8 mouse cellular contexts compared by ENCODE assay signal in genomic region chr11:70688372-70688771, GRCm38 (mm10). TPM values are rescaled to one million over a fixed set of nuclear protein-coding genes. Genes with fewer than 3 reads are reported as not detected.
DNase-seq lines count a peak whose midpoint lies in the region; ATAC-seq and TF ChIP-seq lines count a peak whose summit lies in the region.

No protein-coding gene starts in this region.

- H3K4me2 ChIP-seq in CH12.LX (ENCODE audit: insufficient read depth, low read depth, poor library complexity, severe bottlenecking) = peak overlapping the region; percentile 73
- H3K4me2 ChIP-seq in forebrain, embryonic 14.5 days (ENCODE audit: low read length) = peak overlapping the region; percentile 60
- H3K4me2 ChIP-seq in liver, embryonic 14.5 days (ENCODE audit: low read depth) = peak overlapping the region; percentile 83

- dilution Hi-C loops in CH12.LX (cut with MboI; ENCODE audit: extremely low pct_ligation_motif_present, extremely low pct_unique_long_range_greater_than_20kb, low sequenced_read_pairs) = no loop called here

- no peaks in the 10 kb centered on the region for H3K79me2 ChIP-seq in CH12.LX (replicated peaks; ENCODE audit: control insufficient read depth, extremely low read depth, insufficient read depth, poor library complexity, severe bottlenecking)

- no peak for DNase-seq in CH12.LX (ENCODE audit: extremely low read depth)
- peak; percentile 7 for DNase-seq in forebrain, embryonic 14.5 days (ENCODE audit: low spot score)
- DNase-seq in liver, embryonic 14.5 days (ENCODE audit: low read depth in 3 of 3, low spot score in 3 of 3) = no peak
- no peak for DNase-seq in yolk sac, embryonic 10.5 days (ENCODE audit: low spot score)
- no peak for DNase-seq in urinary bladder, postnatal 25 days (ENCODE audit: low spot score)
- no peak for DNase-seq in spleen, adult 18-20 months

- H3K36me3 ChIP-seq in erythroblast, embryonic 14.5 days (ENCODE audit: control insufficient read depth) = peaks cover 9% of the 10 kb centered on the region
- H3K36me3 ChIP-seq in CH12.LX (replicated peaks in 1 of 2; ENCODE audit: control insufficient read depth in 1 of 2, insufficient read depth in 1 of 2, low read length in 1 of 2) = peaks cover 11 to 28% of the 10 kb centered on the region in 2 experiments
- H3K36me3 ChIP-seq in forebrain, embryonic 14.5 days (ENCODE audit: control insufficient read depth, insufficient read depth, low read length) = peaks cover 22% of the 10 kb centered on the region
- no peaks in the 10 kb centered on the region for H3K36me3 ChIP-seq in liver, embryonic 14.5 days (replicated peaks; ENCODE audit: control insufficient read depth, insufficient read depth, low read depth)

- TF ChIP-seq EP300 in CH12.LX (IDR thresholded peaks at IDR 0.05; ENCODE audit: low read length) = no peak
- no peak for TF ChIP-seq EP300 in liver, embryonic 14.5 days (IDR thresholded peaks at IDR 0.05; ENCODE audit: low read depth)

- H3K9ac ChIP-seq in CH12.LX (ENCODE audit: insufficient read depth, low read depth) = peak overlapping the region; percentile 79
- peak overlapping the region; percentile 84 for H3K9ac ChIP-seq in forebrain, embryonic 14.5 days (ENCODE audit: low read length)
- H3K9ac ChIP-seq in liver, embryonic 14.5 days (replicated peaks) = peak overlapping the region; percentile 69

- H3K4me1 ChIP-seq in erythroblast, embryonic 14.5 days (ENCODE audit: control insufficient read depth) = peaks cover 20% of the 10 kb centered on the region
- H3K4me1 ChIP-seq in CH12.LX (ENCODE audit: control insufficient read depth in 1 of 2, insufficient read depth in 2 of 2) = peaks cover 0 to 49% of the 10 kb centered on the region in 2 experiments; a peak in 3 of 4 replicates
- peaks cover 10% of the 10 kb centered on the region for H3K4me1 ChIP-seq in forebrain, embryonic 14.5 days (ENCODE audit: control insufficient read depth, insufficient read depth, low read length)
- peaks cover 0 to 9% of the 10 kb centered on the region in 2 experiments; a peak in 3 of 4 replicates for H3K4me1 ChIP-seq in liver, embryonic 14.5 days (replicated peaks; ENCODE audit: control insufficient read depth in 2 of 2, insufficient read depth in 2 of 2, low read length in 1 of 2)

- peak overlapping the region; percentile 76 for H3K4me3 ChIP-seq in erythroblast, embryonic 14.5 days (replicated peaks)
- peak overlapping the region; percentile 71 to 81 (median 76) for H3K4me3 ChIP-seq in CH12.LX (replicated peaks in 1 of 3; ENCODE audit: low read depth in 2 of 3, low read length in 2 of 3, poor library complexity in 1 of 3)
- H3K4me3 ChIP-seq in forebrain, embryonic 14.5 days (ENCODE audit: low read depth, low read length) = peak overlapping the region; percentile 84
- peak overlapping the region; percentile 75 to 84 for H3K4me3 ChIP-seq in liver, embryonic 14.5 days (ENCODE audit: insufficient read depth in 1 of 2, low read depth in 2 of 2, low read length in 2 of 2)

- TF ChIP-seq RAD21 in CH12.LX (IDR thresholded peaks at IDR 0.05; ENCODE audit: low read depth, low read length) = no peak

- in situ Hi-C loops in CH12.LX (cut with MboI; ENCODE audit: low pct_ligation_motif_present, low pct_unique_long_range_greater_than_20kb, low sequenced_read_pairs) = loop anchor here (5.0 kb wide), 1 partner anchor 69 kb away; no protein-coding TSS in a partner anchor

- WGBS in forebrain, embryonic 14.5 days = 10% methylated on average over 8 of the region's 8 CpGs
- 42% methylated on average over 8 of the region's 8 CpGs for WGBS in liver, embryonic 14.5 days (ENCODE audit: insufficient replicate concordance)

- H3K27ac ChIP-seq in CH12.LX (ENCODE audit: insufficient read depth, low read depth) = no peak overlapping the region
- H3K27ac ChIP-seq in forebrain, embryonic 14.5 days (ENCODE audit: low read depth, low read length) = peak overlapping the region; percentile 81; the same call in 1 of the 2 replicates
- no peak overlapping the region for H3K27ac ChIP-seq in liver, embryonic 14.5 days

- no peak for ATAC-seq in erythroblast, adult 5-6 weeks (replicated peaks; ENCODE audit: low FRiP score, poor library complexity, severe bottlenecking)
- no peak for ATAC-seq in forebrain, embryonic 14.5 days
- no peak for ATAC-seq in liver, embryonic 14.5 days (ENCODE audit: insufficient read depth)

- H3K27me3 ChIP-seq in erythroblast, embryonic 14.5 days (ENCODE audit: control insufficient read depth) = peaks cover 25% of the 10 kb centered on the region
- no peaks in the 10 kb centered on the region for H3K27me3 ChIP-seq in CH12.LX (replicated peaks)
- no peaks in the 10 kb centered on the region for H3K27me3 ChIP-seq in forebrain, embryonic 14.5 days (replicated peaks; ENCODE audit: control insufficient read depth, insufficient read depth, low read length)
- no peaks in the 10 kb centered on the region; the same call in 1 of the 2 replicates for H3K27me3 ChIP-seq in liver, embryonic 14.5 days (ENCODE audit: control insufficient read depth, insufficient read depth, low read length)

- TF ChIP-seq POLR2A in CH12.LX (IDR thresholded peaks at IDR 0.05; ENCODE audit: low read depth, low read length) = no peak

- no peaks in the 10 kb centered on the region for H3K9me3 ChIP-seq in erythroblast, embryonic 14.5 days (ENCODE audit: control insufficient read depth, low read length)
- no peaks in the 10 kb centered on the region for H3K9me3 ChIP-seq in CH12.LX (replicated peaks; ENCODE audit: low read length)
- no peaks in the 10 kb centered on the region for H3K9me3 ChIP-seq in forebrain, embryonic 14.5 days (replicated peaks; ENCODE audit: control insufficient read depth, low read length)
- no peaks in the 10 kb centered on the region for H3K9me3 ChIP-seq in liver, embryonic 14.5 days (ENCODE audit: control insufficient read depth, low read length)

- no peak for TF ChIP-seq CTCF in CH12.LX (conservative IDR thresholded peaks at IDR 0.05 in 1 of 2, IDR thresholded peaks at IDR 0.05 in 1 of 2; ENCODE audit: low read depth in 2 of 2, low read length in 2 of 2)
- TF ChIP-seq CTCF in liver, embryonic 14.5 days (IDR thresholded peaks at IDR 0.05; ENCODE audit: low read depth) = no peak

TF ChIP-seq in CH12.LX, 34 proteins besides CTCF, POLR2A, EP300 and RAD21 (continues in another document):
- no peak for TF ChIP-seq CHD2 (IDR thresholded peaks at IDR 0.05; ENCODE audit: low read length)

RNA-seq across cellular contexts. Expression of gene Camta2, which starts 0.5 kb away (rescaled TPM):
- polyA plus RNA-seq in erythroblast, embryonic 14.5 days (2012) = 0.30 and 0.36 TPM in 2 replicates
- 2.9 and 5.4 TPM in 2 replicates for total RNA-seq in erythroblast, adult 5-6 weeks (2015; ENCODE audit: low replicate concordance)
- 0.77 and 1.5 TPM in 2 replicates for total RNA-seq in erythroblast, adult 5-6 weeks (2017; ENCODE audit: low replicate concordance)
- total RNA-seq in CH12.LX (2012; rRNA removed) (4.0 and 4.9 TPM in 2 replicates), CH12.LX (2014; rRNA removed) (0.70 and 1.0 TPM in 2 replicates)
- 13.3 and 17.0 TPM in 2 replicates for polyA plus RNA-seq in CH12.LX (2012; ENCODE audit: insufficient read length, low read depth)
- 8.7 and 14.9 TPM in 2 replicates for polyA plus RNA-seq in forebrain, embryonic 14.5 days (2014; fragmentation: Nextera tagmentation; extraction: Ambion mirVana)
- polyA plus RNA-seq in liver, embryonic 14.5 days (2012; rRNA removed) = 2.7 and 3.1 TPM in 2 replicates
- polyA plus RNA-seq in liver, embryonic 14.5 days (2014; fragmentation: Nextera tagmentation; extraction: Ambion mirVana) = 2.1 and 2.5 TPM in 2 replicates

RNA-seq across cellular contexts. Expression of gene Inca1, which starts 11.6 kb away (rescaled TPM):
- polyA plus RNA-seq in erythroblast, embryonic 14.5 days (2012) = not detected in 2 replicates
- total RNA-seq in erythroblast, adult 5-6 weeks (2015; ENCODE audit: low replicate concordance) = not detected in 2 replicates
- total RNA-seq in erythroblast, adult 5-6 weeks (2017; ENCODE audit: low replicate concordance) = not detected in 2 replicates
- 1.3 and 1.7 TPM in 2 replicates for total RNA-seq in CH12.LX (2012; rRNA removed)
- total RNA-seq in CH12.LX (2014; rRNA removed) = 1.9 and 3.4 TPM in 2 replicates
- polyA plus RNA-seq in CH12.LX (2012; ENCODE audit: insufficient read length, low read depth) = 3.8 and 4.4 TPM in 2 replicates
- polyA plus RNA-seq in forebrain, embryonic 14.5 days (2014; fragmentation: Nextera tagmentation; extraction: Ambion mirVana) = 0.75 and 1.1 TPM in 2 replicates
- 0.63 and 1.2 TPM in 2 replicates for polyA plus RNA-seq in liver, embryonic 14.5 days (2012; rRNA removed)
- 0.71 and 1.4 TPM in 2 replicates for polyA plus RNA-seq in liver, embryonic 14.5 days (2014; fragmentation: Nextera tagmentation; extraction: Ambion mirVana)

RNA-seq across cellular contexts. Expression of gene Kif1c, which starts 12.0 kb away (rescaled TPM):
- 0.31 and 0.32 TPM in 2 replicates for polyA plus RNA-seq in erythroblast, embryonic 14.5 days (2012)
- total RNA-seq in erythroblast, adult 5-6 weeks (2015; ENCODE audit: low replicate concordance) = 0.58 and 1.3 TPM in 2 replicates
- 2.4 and 2.8 TPM in 2 replicates for total RNA-seq in erythroblast, adult 5-6 weeks (2017; ENCODE audit: low replicate concordance)
- total RNA-seq in CH12.LX (2012; rRNA removed) = 36.9 and 38.0 TPM in 2 replicates
- total RNA-seq in CH12.LX (2014; rRNA removed) = 11.0 and 11.6 TPM in 2 replicates
- 31.7 and 32.3 TPM in 2 replicates for polyA plus RNA-seq in CH12.LX (2012; ENCODE audit: insufficient read length, low read depth)
- polyA plus RNA-seq in forebrain, embryonic 14.5 days (2014; fragmentation: Nextera tagmentation; extraction: Ambion mirVana) = 4.6 and 4.7 TPM in 2 replicates
- 4.6 and 5.9 TPM in 2 replicates for polyA plus RNA-seq in liver, embryonic 14.5 days (2012; rRNA removed)
- polyA plus RNA-seq in liver, embryonic 14.5 days (2014; fragmentation: Nextera tagmentation; extraction: Ambion mirVana) = 2.2 and 2.9 TPM in 2 replicates

RNA-seq across cellular contexts. Expression of gene Spag7, which starts 19.2 kb away (rescaled TPM):
- polyA plus RNA-seq in erythroblast, embryonic 14.5 days (2012) = 11.0 and 18.1 TPM in 2 replicates
- total RNA-seq in erythroblast, adult 5-6 weeks (2015; ENCODE audit: low replicate concordance) = 10.6 and 31.3 TPM in 2 replicates
- total RNA-seq in erythroblast, adult 5-6 weeks (2017; ENCODE audit: low replicate concordance) = 21.4 and 25.6 TPM in 2 replicates
- total RNA-seq in CH12.LX (2012; rRNA removed) (96.3 and 105 TPM in 2 replicates), CH12.LX (2014; rRNA removed) (86.9 and 93.5 TPM in 2 replicates)
- 120 and 161 TPM in 2 replicates for polyA plus RNA-seq in CH12.LX (2012; ENCODE audit: insufficient read length, low read depth)
- 65.4 and 83.9 TPM in 2 replicates for polyA plus RNA-seq in forebrain, embryonic 14.5 days (2014; fragmentation: Nextera tagmentation; extraction: Ambion mirVana)
- polyA plus RNA-seq in liver, embryonic 14.5 days (2012; rRNA removed) = 24.6 and 42.0 TPM in 2 replicates
- 27.4 and 29.6 TPM in 2 replicates for polyA plus RNA-seq in liver, embryonic 14.5 days (2014; fragmentation: Nextera tagmentation; extraction: Ambion mirVana)

RNA-seq across cellular contexts. Expression of gene Eno3, which starts 31.4 kb away (rescaled TPM):
- polyA plus RNA-seq in erythroblast, embryonic 14.5 days (2012) = 0.74 and 0.78 TPM in 2 replicates
- 1.5 and 2.9 TPM in 2 replicates for total RNA-seq in erythroblast, adult 5-6 weeks (2015; ENCODE audit: low replicate concordance)
- 3.3 and 6.0 TPM in 2 replicates for total RNA-seq in erythroblast, adult 5-6 weeks (2017; ENCODE audit: low replicate concordance)
- total RNA-seq in CH12.LX (2012; rRNA removed) = 11.0 and 11.2 TPM in 2 replicates
- total RNA-seq in CH12.LX (2014; rRNA removed) = 22.9 and 23.0 TPM in 2 replicates
- 26.4 and 27.5 TPM in 2 replicates for polyA plus RNA-seq in CH12.LX (2012; ENCODE audit: insufficient read length, low read depth)
- polyA plus RNA-seq in forebrain, embryonic 14.5 days (2014; fragmentation: Nextera tagmentation; extraction: Ambion mirVana) = 5.7 and 5.9 TPM in 2 replicates
- polyA plus RNA-seq in liver, embryonic 14.5 days (2012; rRNA removed) = 3.4 and 3.7 TPM in 2 replicates
- 3.6 and 3.9 TPM in 2 replicates for polyA plus RNA-seq in liver, embryonic 14.5 days (2014; fragmentation: Nextera tagmentation; extraction: Ambion mirVana)
